Mouse (Mus musculus) heart, embryonic 10.5 days (tissue): ENCODE results near the gene Gm4303. TPM values are rescaled to one million over a fixed set of nuclear protein-coding genes. Genes with fewer than 3 reads are reported as not detected.
"Not testable (repeated sequence)": the region's sequence is repeated elsewhere in the genome, so short reads cannot be mapped to it uniquely, and the experiment has no call there.

Source experiments
- DNase-seq: peaks from one replicate; pipeline ENCODE4 v3.0.0-alpha.2; 2017; ENCODE audit warnings: low spot score
- H3K27ac ChIP-seq: fragments of 300-500 bp; sonication (generic); 2 replicates; pipeline ENCODE4 v1.5.1; 2016; ENCODE audit warnings: mild to moderate bottlenecking
- H3K27me3 ChIP-seq: fragments of 300-500 bp; sonication (generic); 2 replicates; pipeline ENCODE4 v1.6.1; 2016; ENCODE audit warnings: mild to moderate bottlenecking; ENCODE audit not compliant: poor library complexity, insufficient read depth, severe bottlenecking
- H3K36me3 ChIP-seq: fragments of 300-500 bp; sonication (generic); 2 replicates; pipeline ENCODE4 v1.6.1; 2016; ENCODE audit warnings: mild to moderate bottlenecking, moderate library complexity
- H3K4me1 ChIP-seq: fragments of 300-500 bp; sonication (generic); 2 replicates; pipeline ENCODE4 v1.6.1; 2016; ENCODE audit warnings: mild to moderate bottlenecking
- H3K4me3 ChIP-seq: fragments of 300-500 bp; sonication (generic); 2 replicates; pipeline ENCODE4 v1.5.1; 2016; ENCODE audit warnings: mild to moderate bottlenecking, moderate library complexity
- H3K9me3 ChIP-seq: fragments of 300-500 bp; sonication (generic); 2 replicates; pipeline ENCODE4 v1.6.1; 2016; ENCODE audit warnings: mild to moderate bottlenecking, moderate library complexity
- WGBS: fragments of 180-500 bp; shearing (Covaris S2); methylation state at CpG from one replicate; pipeline ENCODE4 v1.1.7; 2016; 5-methylcytosine and 5-hydroxymethylcytosine counted together
- polyA plus RNA-seq: library from polyadenylated mRNA; unstranded; fragments of >200 nt; fragmentation: Nextera tagmentation; extraction: Ambion mirVana; gene quantifications from 2 replicates; pipeline ENCODE4 v1.2.1, GENCODE M21; 2016

Gene Gm4303
- not detected in 2 replicates for polyA plus RNA-seq

DNA sequence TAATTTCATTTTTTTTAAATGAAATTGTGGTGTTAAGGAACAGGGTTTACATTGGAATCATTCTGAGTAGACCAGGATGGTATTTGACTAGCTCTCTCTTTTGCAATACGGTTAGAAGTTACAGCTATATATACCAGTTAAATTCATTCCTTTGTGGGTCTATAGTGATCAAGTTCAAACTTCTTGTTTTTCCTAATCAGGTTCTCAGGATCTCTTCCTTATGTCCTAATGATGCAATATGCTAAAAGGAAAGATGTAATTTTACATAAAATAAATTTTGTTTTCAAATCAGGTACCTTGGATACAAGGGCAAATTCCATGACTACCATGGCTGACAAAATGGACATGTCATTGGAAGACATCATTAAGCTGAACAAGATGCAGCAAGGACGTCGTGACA lies at the start of gene Gm4303:
Gene Gm4303 (plus strand): TSS at position 301 of the 400 bp plus-strand sequence.
- not testable (repeated sequence) for H3K27me3 ChIP-seq, H3K4me3 ChIP-seq, H3K4me1 ChIP-seq, H3K36me3 ChIP-seq, DNase-seq, H3K27ac ChIP-seq, H3K9me3 ChIP-seq
- no CpG with 5 or more reads among the region's 3 CpGs for WGBS

DNA sequence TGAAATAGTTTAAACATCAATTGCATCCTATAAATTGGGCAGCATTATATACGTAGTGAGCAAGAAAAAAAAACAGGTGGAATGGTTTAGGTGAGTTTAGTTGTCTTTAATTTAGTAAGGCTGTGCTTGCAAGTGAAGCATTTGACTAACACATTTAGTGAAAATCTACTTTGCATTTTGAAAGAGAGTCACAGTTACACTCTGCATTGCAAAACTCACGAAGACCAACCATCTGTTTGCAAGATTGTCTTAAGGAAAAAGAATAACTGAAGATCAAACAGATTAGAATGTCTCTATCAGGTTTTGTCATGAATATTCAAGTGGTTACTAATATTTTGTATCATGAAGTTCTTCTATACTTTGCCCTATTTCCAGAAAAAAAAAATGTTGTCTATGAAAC lies 49.7 kb upstream of the Gm4303 start:
- H3K36me3 ChIP-seq, result no peaks in the 10 kb centered on the region
- 86% methylated on average over 2 of the region's 2 CpGs for WGBS
- no peaks in the 10 kb centered on the region for H3K9me3 ChIP-seq
- H3K27ac ChIP-seq, result no peak overlapping the region
- DNase-seq, result no peak
- H3K27me3 ChIP-seq, result no peaks in the 10 kb centered on the region
- H3K4me3 ChIP-seq, result no peak overlapping the region
- no peaks in the 10 kb centered on the region for H3K4me1 ChIP-seq

DNA sequence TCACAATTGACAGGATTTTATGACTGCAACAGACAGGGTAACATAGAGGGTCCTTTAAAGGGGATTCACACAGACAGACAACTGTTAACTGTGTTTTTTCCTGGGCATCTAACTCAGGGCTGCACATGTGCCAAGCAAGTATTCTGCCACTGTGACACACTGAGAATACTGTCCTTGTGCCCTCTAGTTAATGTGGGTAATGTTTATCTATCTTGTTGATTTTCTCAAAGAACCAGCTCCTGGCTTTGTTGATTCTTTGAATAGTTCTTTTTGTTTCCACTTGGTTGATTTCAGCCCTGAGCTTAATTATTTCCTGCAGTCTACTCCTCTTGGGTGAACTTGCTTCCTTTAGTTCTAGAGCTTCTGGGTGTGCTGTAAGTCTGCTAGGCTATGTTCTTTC lies 45.7 kb upstream of the Gm4303 start:
- not testable (repeated sequence) for H3K36me3 ChIP-seq, H3K4me3 ChIP-seq, H3K27me3 ChIP-seq, DNase-seq, H3K4me1 ChIP-seq, H3K27ac ChIP-seq
- peaks cover 13% of the 10 kb centered on the region; the same call in 1 of the 2 replicates for H3K9me3 ChIP-seq

DNA sequence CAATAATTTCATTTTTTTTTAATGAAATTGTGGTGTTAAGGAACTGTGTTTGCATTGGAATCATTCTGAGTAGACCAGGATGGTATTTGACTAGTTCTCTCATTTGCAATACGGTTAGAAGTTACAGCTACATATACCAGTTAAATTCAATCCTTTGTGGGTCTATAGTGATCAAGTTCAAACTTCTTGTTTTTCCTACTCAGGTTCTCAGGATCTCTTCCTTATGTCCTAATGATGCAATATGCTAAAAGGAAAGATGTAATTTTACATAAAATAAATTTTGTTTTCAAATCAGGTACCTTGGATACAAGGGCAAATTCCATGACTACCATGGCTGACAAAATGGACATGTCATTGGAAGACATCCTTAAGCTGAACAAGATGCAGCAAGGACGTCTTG lies 10.4 kb upstream of the Gm4303 start, which contains the start of gene Gm4301:
Gene Gm4301 (plus strand): TSS at position 301 of the 400 bp plus-strand sequence.
- WGBS, result no CpG with 5 or more reads among the region's 2 CpGs
- H3K36me3 ChIP-seq, result not testable (repeated sequence)

DNA sequence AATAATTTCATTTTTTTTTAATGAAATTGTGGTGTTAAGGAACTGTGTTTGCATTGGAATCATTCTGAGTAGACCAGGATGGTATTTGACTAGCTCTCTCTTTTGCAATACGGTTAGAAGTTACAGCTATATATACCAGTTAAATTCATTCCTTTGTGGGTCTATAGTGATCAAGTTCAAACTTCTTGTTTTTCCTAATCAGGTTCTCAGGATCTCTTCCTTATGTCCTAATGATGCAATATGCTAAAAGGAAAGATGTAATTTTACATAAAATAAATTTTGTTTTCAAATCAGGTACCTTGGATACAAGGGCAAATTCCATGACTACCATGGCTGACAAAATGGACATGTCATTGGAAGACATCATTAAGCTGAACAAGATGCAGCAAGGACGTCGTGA lies 5.2 kb upstream of the Gm4303 start, which contains the start of gene Gm4302:
Gene Gm4302 (plus strand): TSS at position 301 of the 400 bp plus-strand sequence.
- not testable (repeated sequence) for H3K36me3 ChIP-seq, H3K27me3 ChIP-seq, H3K9me3 ChIP-seq, H3K27ac ChIP-seq, DNase-seq, H3K4me1 ChIP-seq, H3K4me3 ChIP-seq
- no CpG with 5 or more reads among the region's 3 CpGs for WGBS

More for the DNA sequence above, 10.4 kb upstream of the Gm4303 start, which contains the start of gene Gm4301:
- H3K4me3 ChIP-seq, H3K4me1 ChIP-seq, H3K27me3 ChIP-seq, H3K27ac ChIP-seq, H3K9me3 ChIP-seq, DNase-seq: not testable (repeated sequence)

DNA sequence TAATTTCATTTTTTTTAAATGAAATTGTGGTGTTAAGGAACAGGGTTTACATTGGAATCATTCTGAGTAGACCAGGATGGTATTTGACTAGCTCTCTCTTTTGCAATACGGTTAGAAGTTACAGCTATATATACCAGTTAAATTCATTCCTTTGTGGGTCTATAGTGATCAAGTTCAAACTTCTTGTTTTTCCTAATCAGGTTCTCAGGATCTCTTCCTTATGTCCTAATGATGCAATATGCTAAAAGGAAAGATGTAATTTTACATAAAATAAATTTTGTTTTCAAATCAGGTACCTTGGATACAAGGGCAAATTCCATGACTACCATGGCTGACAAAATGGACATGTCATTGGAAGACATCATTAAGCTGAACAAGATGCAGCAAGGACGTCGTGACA lies 5.0 kb downstream of the Gm4303 start, which contains the start of gene Gm4305:
Gene Gm4305 (plus strand): TSS at position 301 of the 400 bp plus-strand sequence.
- DNase-seq, H3K36me3 ChIP-seq, H3K4me1 ChIP-seq, H3K27me3 ChIP-seq, H3K4me3 ChIP-seq, H3K9me3 ChIP-seq, H3K27ac ChIP-seq: not testable (repeated sequence)
- no CpG with 5 or more reads among the region's 3 CpGs for WGBS

DNA sequence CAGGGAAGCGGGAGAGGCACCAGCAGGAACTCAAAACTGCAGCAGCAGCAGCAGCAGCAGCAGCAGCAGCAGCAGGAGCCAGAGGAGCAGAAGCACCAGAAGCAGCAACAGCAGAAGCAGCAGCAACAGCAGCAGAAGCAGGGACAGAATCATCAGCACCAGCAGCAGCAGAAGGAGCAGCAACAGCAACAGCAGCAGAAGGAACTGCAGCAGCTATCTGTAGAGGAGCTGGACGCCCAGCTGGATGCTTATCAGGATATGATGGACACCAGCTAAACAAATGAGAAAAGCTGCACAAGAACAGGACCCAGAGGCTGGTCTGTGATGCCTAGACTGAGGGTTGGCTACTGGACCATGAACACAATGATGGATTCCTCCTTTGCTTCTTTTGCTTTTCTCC lies 11.1 kb downstream of the Gm4303 start:
- WGBS, result 51% methylated on average over 2 of the region's 2 CpGs
- H3K36me3 ChIP-seq, H3K4me1 ChIP-seq, H3K27me3 ChIP-seq, H3K9me3 ChIP-seq, DNase-seq, H3K4me3 ChIP-seq, H3K27ac ChIP-seq: not testable (repeated sequence)

DNA sequence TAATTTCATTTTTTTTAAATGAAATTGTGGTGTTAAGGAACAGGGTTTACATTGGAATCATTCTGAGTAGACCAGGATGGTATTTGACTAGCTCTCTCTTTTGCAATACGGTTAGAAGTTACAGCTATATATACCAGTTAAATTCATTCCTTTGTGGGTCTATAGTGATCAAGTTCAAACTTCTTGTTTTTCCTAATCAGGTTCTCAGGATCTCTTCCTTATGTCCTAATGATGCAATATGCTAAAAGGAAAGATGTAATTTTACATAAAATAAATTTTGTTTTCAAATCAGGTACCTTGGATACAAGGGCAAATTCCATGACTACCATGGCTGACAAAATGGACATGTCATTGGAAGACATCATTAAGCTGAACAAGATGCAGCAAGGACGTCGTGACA lies 15.3 kb downstream of the Gm4303 start, which contains the start of gene Gm4307:
Gene Gm4307 (plus strand): TSS at position 301 of the 400 bp plus-strand sequence.
- DNase-seq, H3K4me1 ChIP-seq, H3K4me3 ChIP-seq, H3K9me3 ChIP-seq, H3K27ac ChIP-seq, H3K27me3 ChIP-seq, H3K36me3 ChIP-seq: not testable (repeated sequence)
- WGBS, result no CpG with 5 or more reads among the region's 3 CpGs

DNA sequence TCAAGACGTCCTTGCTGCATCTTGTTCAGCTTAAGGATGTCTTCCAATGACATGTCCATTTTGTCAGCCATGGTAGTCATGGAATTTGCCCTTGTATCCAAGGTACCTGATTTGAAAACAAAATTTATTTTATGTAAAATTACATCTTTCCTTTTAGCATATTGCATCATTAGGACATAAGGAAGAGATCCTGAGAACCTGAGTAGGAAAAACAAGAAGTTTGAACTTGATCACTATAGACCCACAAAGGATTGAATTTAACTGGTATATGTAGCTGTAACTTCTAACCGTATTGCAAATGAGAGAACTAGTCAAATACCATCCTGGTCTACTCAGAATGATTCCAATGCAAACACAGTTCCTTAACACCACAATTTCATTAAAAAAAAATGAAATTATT lies 36.7 kb downstream of the Gm4303 start, which contains the start of gene Gm4312:
Gene Gm4312 (minus strand): TSS at position 101 of the 400 bp plus-strand sequence.
- not testable (repeated sequence) for H3K27ac ChIP-seq, H3K4me1 ChIP-seq, H3K4me3 ChIP-seq, DNase-seq, H3K36me3 ChIP-seq, H3K9me3 ChIP-seq, H3K27me3 ChIP-seq
- WGBS, result no CpG with 5 or more reads among the region's 2 CpGs

Other genes with a start within 250 kb of the Gm4303 start
- gene Gm4301, start 10.3 kb upstream of the Gm4303 start, polyA plus RNA-seq, result not detected in 2 replicates
- not detected in 2 replicates for gene Gm4302, start 5.1 kb upstream of the Gm4303 start, polyA plus RNA-seq
- gene Gm4305, start 5.1 kb downstream of the Gm4303 start, polyA plus RNA-seq, result not detected in 2 replicates
- gene Gm4307, start 15.4 kb downstream of the Gm4303 start, polyA plus RNA-seq, result not detected in 2 replicates
- not detected in 2 replicates for gene Gm4312, start 36.6 kb downstream of the Gm4303 start, polyA plus RNA-seq
- 23.1 and 25.5 TPM in 2 replicates for gene Tmtc3, start 141.4 kb downstream of the Gm4303 start, polyA plus RNA-seq
- 3.1 and 4.5 TPM in 2 replicates for gene Cep290, start 141.6 kb downstream of the Gm4303 start, polyA plus RNA-seq
- gene 4930430F08Rik, start 244.5 kb downstream of the Gm4303 start, polyA plus RNA-seq, result 7.9 and 8.6 TPM in 2 replicates
- not detected in 2 replicates for gene 1700017N19Rik, start 244.5 kb downstream of the Gm4303 start, polyA plus RNA-seq